Mouse (Mus musculus) embryonic facial prominence, embryonic 14.5 days (tissue): ENCODE measurements around the gene Gng7. TPM values are rescaled to one million over a fixed set of nuclear protein-coding genes. Genes with fewer than 3 reads are reported as not detected.
A peak's percentile ranks its signal among the peaks of the same experiment; 100 is the strongest.

Source experiments
- ATAC-seq: fragments of 200-750 bp; cut with Nextera tagmentation; 2 replicates; pipeline ENCODE4 v1.8.0; 2017; ENCODE audit warnings: low read depth, moderate number of reproducible peaks, moderate TSS enrichment
- DNase-seq: peaks from one replicate; pipeline ENCODE4 v3.0.0-alpha.2; 2015; ENCODE audit warnings: low spot score
- H3K27ac ChIP-seq: fragments of 300-500 bp; sonication (generic); replicated peaks from 2 replicates; pipeline ENCODE4 v1.5.1; 2014; ENCODE audit warnings: low read depth, mild to moderate bottlenecking, low read length, moderate library complexity
- H3K27me3 ChIP-seq: fragments of 300-500 bp; sonication (generic); replicated peaks from 2 replicates; pipeline ENCODE4 v1.6.1; 2014; ENCODE audit warnings: low read length; ENCODE audit not compliant: control insufficient read depth, insufficient read depth
- H3K36me3 ChIP-seq: fragments of 300-500 bp; sonication (generic); 2 replicates; pipeline ENCODE4 v1.6.1; 2014; ENCODE audit warnings: low read length, mixed read lengths; ENCODE audit not compliant: control insufficient read depth, insufficient read depth
- H3K4me1 ChIP-seq: fragments of 300-500 bp; sonication (generic); 2 replicates; pipeline ENCODE4 v1.6.1; 2014; ENCODE audit warnings: antibody characterized with exemption, low read length; ENCODE audit not compliant: control insufficient read depth, insufficient read depth
- H3K4me2 ChIP-seq: fragments of 300-500 bp; sonication (generic); 2 replicates; pipeline ENCODE4 v1.6.1; 2014; ENCODE audit warnings: low read depth, mild to moderate bottlenecking, low read length, moderate library complexity, mixed read lengths
- H3K4me3 ChIP-seq: fragments of 300-500 bp; sonication (generic); 2 replicates; pipeline ENCODE4 v1.5.1; 2014; ENCODE audit warnings: low read depth, mild to moderate bottlenecking, low read length
- H3K9ac ChIP-seq: fragments of 300-500 bp; sonication (generic); 2 replicates; pipeline ENCODE4 v1.6.1; 2014; ENCODE audit warnings: low read depth, mild to moderate bottlenecking, low read length, moderate library complexity, mixed read lengths
- H3K9me3 ChIP-seq: fragments of 300-500 bp; sonication (generic); 2 replicates; pipeline ENCODE4 v1.6.1; 2016; ENCODE audit warnings: low read length; ENCODE audit not compliant: control insufficient read depth
- WGBS: fragments of 180-500 bp; shearing (Covaris S2); extraction: QIAGEN DNeasy Blood & Tissue Kit; methylation state at CpG from one replicate; pipeline ENCODE4 v1.1.7; 2014; 5-methylcytosine and 5-hydroxymethylcytosine counted together
- polyA plus RNA-seq: library from polyadenylated mRNA; unstranded; fragments of >200 nt; fragmentation: Nextera tagmentation; extraction: Ambion mirVana; gene quantifications from 2 replicates; pipeline ENCODE4 v1.2.1, GENCODE M21; 2014

Gng7 gene
- polyA plus RNA-seq, 1 experiment from 2014 or later: 5.9 TPM

DNA sequence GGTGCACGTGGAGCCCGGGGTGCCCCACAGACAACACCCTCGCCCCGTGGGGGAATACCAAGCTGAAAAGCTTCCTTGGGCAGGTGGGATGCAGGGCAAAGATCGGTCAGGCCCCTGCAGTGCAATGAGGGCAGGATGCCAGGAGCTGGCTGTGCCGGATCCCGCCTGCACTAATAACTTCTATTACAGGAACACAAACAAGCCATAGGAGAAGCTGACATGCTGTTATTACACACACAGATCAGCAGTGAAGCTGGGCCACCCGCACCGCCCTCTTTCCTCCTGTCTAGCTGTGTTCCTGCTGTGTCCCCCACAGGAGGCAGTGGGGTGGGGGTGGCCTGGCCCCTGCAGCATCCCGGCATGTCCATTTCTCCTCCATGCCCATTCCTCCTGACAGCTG, 14.3 kb upstream of the Gng7 start:
- Histone ChIP-seq H3K27ac (no peak overlapping the region), H3K4me2 (no peak overlapping the region), H3K36me3 (peaks cover 19% of the 10 kb centered on the region), H3K4me1 (no peaks in the 10 kb centered on the region), H3K4me3 (no peak overlapping the region), H3K27me3 (peaks cover 23% of the 10 kb centered on the region), H3K9ac (no peak overlapping the region), H3K9me3 (no peaks in the 10 kb centered on the region)
- 71% methylated on average over 10 of the region's 10 CpGs for WGBS
- no peak for DNase-seq
- ATAC-seq: no peak

DNA sequence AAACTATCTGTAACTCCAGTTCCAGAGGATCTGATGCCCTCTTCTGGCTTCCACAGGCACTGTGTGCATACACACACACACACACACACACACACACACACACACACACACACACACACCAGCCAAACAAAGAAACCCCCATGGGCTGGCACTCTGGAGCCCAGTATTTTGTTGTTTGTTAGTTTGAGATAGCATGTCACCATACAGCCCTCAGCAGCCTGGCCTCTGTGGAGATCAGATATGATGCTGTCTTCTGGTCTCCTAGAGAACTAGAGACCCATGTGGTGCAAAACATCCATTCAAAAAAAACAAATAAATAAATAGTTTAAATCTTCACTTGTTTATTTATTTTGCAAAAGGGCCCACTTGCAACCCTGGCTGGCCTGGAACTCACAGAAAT, 13.5 kb upstream of the Gng7 start:
- Histone ChIP-seq H3K4me1 (no peaks in the 10 kb centered on the region), H3K36me3 (peaks cover 19% of the 10 kb centered on the region), H3K27ac (no peak overlapping the region), H3K9me3 (no peaks in the 10 kb centered on the region), H3K27me3 (peaks cover 24% of the 10 kb centered on the region), H3K4me2 (no peak overlapping the region), H3K9ac (no peak overlapping the region), H3K4me3 (no peak overlapping the region)
- ATAC-seq (no peak), DNase-seq (no peak)

DNA sequence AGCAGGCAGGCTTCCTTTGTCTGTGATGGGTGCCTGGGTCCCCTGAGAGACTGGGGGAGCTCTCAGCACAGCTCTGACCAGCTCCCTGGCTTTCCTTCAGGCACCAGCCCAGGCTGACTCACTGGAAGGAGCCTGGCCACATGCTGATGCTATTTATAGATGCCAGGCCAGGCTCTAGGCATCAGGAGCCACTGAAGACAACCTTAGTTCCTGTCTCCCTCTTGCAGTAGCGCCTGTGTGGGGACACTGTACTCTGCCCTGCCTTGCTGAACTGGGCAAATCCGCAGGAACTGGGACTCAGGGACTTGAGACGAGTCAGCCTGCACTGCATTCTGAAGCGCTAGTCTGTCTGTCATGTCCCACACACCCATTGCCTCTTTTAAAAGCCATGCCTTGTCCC, 12.6 kb upstream of the Gng7 start:
- no peak for DNase-seq
- Histone ChIP-seq H3K36me3 (peaks cover 17% of the 10 kb centered on the region), H3K9ac (no peak overlapping the region), H3K27me3 (peaks cover 29% of the 10 kb centered on the region), H3K27ac (no peak overlapping the region), H3K4me3 (no peak overlapping the region), H3K4me1 (no peaks in the 10 kb centered on the region), H3K9me3 (no peaks in the 10 kb centered on the region), H3K4me2 (no peak overlapping the region)
- ATAC-seq: no peak
- WGBS: 65% methylated on average over 4 of the region's 4 CpGs

DNA sequence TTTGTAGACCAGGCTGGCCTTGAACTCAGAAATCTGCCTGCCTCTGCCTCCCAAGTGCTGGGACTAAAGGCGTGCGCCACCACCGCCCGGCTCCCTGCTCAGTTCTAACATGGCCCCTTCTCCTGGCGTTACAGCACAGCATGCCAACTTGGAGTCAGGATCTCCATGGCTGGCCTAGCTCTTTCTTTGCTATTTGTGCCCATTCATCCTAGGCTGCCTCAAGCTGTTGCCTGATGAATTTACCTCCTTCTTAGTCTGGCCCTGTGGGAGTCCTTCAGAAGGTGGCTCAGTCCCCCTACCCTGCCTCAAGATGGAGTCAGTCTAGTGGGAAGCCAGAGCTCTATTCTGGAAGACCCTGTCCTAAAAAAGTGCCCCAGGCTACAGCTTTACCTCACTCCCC, 12.1 kb upstream of the Gng7 start:
- Histone ChIP-seq H3K27ac (no peak overlapping the region), H3K4me2 (no peak overlapping the region), H3K4me3 (no peak overlapping the region), H3K9me3 (no peaks in the 10 kb centered on the region), H3K27me3 (peaks cover 33% of the 10 kb centered on the region), H3K36me3 (peaks cover 16% of the 10 kb centered on the region), H3K4me1 (no peaks in the 10 kb centered on the region), H3K9ac (no peak overlapping the region)
- no peak for ATAC-seq
- DNase-seq: no peak
- WGBS: 89% methylated on average over 5 of the region's 5 CpGs

DNA sequence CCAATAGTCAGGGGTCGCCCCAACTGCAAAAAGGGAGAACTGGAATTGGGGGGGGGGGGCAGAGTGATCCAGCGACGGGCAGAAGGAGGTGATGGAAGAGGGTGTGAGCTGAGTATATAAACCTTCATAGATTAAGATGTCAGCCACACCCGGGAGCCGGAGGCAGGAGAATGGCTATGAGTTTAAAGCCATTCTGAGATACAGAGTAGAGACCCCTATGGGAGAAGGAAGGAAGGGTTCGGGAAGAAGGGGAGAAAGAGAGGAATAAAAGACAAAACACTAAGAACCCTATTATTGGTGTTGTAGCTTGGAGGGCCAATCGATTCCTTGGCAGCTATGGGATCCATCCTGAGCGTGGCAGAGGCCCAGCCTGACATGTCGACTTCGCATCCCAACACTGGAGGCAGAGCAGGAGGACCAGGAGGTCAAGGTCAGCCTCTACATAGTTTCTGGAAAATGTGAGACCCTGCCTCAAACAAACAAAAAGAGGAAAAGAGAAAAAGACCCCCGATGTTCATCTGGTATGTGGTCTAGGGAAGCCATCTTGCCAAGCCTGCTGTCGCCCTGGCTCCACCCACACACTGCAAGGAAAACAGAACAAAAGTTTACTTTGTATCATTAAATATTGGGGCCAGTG, 11.0 kb upstream of the Gng7 start, which contains the start of gene Diras1:
TSS of gene Diras1 (minus strand) at position 24 of the 637 bp plus-strand sequence.
- WGBS: 49% methylated on average over 12 of the region's 12 CpGs
- Histone ChIP-seq H3K4me1 (no peaks in the 10 kb centered on the region), H3K9me3 (no peaks in the 10 kb centered on the region), H3K27me3 (peaks cover 36% of the 10 kb centered on the region), H3K4me3 (peak within 1 kb of the TSS; percentile 23), H3K36me3 (peaks cover 7% of the 10 kb centered on the region; the same call in 1 of the 2 replicates), H3K4me2 (peak within 1 kb of the TSS; percentile 56), H3K9ac (peak within 1 kb of the TSS; percentile 35), H3K27ac (no peak within 1 kb of the TSS)
- DNase-seq (no peak), ATAC-seq (no peak)

DNA sequence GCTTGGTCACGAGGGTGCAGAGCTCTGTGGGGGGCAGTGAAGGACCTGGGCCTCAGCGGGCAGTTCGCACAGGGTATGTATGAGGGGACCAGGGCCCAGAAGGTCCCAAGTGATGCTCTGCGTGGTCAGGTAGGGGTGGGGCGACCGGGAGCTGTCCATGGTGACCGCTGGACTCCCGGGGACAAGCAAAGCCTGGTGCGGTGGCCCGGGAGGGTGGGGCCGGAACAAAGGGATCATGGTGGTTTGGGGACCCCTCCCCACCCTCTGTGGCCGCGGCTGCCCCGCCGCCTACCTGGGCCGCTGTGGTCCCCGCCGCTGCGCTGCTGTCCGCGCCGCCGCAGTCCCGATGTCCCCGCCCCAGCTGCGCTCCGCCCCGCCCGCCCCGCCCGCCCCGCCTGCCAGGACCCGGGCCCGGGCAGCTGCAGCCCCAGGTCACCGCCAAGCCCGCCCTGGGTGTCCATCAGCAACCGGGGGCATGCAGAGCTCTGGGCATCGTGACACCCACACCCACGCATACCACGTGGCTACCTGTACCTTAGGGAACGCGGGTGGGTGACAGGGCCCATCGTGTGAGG, 10.4 kb upstream of the Gng7 start:
- H3K4me2 ChIP-seq: peak overlapping the region; percentile 56
- ATAC-seq (no peak), DNase-seq (no peak)
- H3K27me3 ChIP-seq: peaks cover 36% of the 10 kb centered on the region
- H3K36me3 ChIP-seq: peaks cover under 1% of the 10 kb centered on the region; the same call in 1 of the 2 replicates
- no peak overlapping the region for H3K27ac ChIP-seq
- 5% methylated on average over 11 of the region's 43 CpGs for WGBS
- peak overlapping the region; percentile 23 for H3K4me3 ChIP-seq
- no peaks in the 10 kb centered on the region for H3K4me1 ChIP-seq
- H3K9ac ChIP-seq: peak overlapping the region; percentile 35
- no peaks in the 10 kb centered on the region for H3K9me3 ChIP-seq

DNA sequence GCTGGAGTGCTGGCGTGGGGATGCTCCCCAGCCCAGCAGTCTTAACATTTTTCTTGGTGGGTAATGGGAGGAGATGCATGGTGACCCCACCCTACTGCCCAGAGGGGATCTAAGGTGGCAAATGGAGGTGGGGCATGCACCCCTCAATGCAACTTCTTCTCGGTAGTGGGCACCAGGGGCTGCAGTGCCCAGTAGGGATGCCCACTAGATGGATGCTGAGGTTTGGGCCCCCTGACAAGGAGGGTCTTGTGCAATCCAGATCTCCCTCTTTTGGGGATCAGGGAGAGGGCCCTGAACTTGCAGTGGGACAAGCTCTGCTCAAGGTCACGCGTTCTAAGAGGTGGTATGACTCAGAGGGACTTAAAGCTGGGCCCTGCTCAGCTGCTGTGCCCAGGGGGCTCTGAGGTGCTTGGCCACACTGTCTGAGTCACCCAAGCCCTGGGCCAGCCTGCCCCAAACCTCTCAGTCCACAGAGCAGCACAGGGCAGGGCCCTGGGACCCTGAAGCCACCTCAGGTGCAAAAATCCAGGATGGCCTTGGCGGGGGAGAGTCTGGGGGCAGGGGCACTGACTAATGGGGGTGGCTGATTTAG, 9.7 kb upstream of the Gng7 start:
- no peak overlapping the region for H3K9ac ChIP-seq
- 47% methylated on average over 3 of the region's 5 CpGs for WGBS
- H3K4me3 ChIP-seq: no peak overlapping the region
- H3K27ac ChIP-seq: no peak overlapping the region
- DNase-seq (no peak), ATAC-seq (no peak)
- peak overlapping the region; percentile 56; the same call in 1 of the 2 replicates for H3K4me2 ChIP-seq
- no peaks in the 10 kb centered on the region for H3K9me3 ChIP-seq
- H3K36me3 ChIP-seq: no peaks in the 10 kb centered on the region
- no peaks in the 10 kb centered on the region for H3K4me1 ChIP-seq
- H3K27me3 ChIP-seq: peaks cover 36% of the 10 kb centered on the region

DNA sequence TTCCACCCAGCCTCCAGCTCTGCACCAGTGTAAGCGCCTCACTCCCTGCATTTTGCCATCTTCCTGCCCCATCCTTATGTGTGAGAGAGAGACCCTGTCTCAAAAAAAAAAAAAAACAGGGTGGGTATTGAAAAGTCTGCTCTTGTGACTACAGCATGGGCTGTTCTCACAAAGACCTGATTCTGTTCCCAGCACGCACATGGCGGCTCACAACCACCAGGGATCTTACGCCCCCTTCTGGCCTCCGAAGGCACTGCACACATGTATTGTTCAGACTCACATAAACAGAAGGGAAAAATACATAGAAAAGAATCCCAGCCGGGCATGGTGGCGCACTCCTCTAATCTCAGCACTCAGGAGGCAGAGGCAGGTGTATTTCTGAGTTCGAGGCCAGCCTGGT, 8.0 kb upstream of the Gng7 start:
- 63% methylated on average over 8 of the region's 8 CpGs for WGBS
- no peak for DNase-seq
- Histone ChIP-seq H3K9ac (no peak overlapping the region), H3K4me1 (no peaks in the 10 kb centered on the region), H3K27ac (no peak overlapping the region), H3K27me3 (peaks cover 36% of the 10 kb centered on the region), H3K36me3 (no peaks in the 10 kb centered on the region), H3K4me3 (no peak overlapping the region), H3K9me3 (no peaks in the 10 kb centered on the region), H3K4me2 (no peak overlapping the region)
- no peak for ATAC-seq
